Mouse (Mus musculus) heart, postnatal 0 days (tissue): Measurements from ENCODE around the gene Kat2a. TPM values are rescaled to one million over a fixed set of nuclear protein-coding genes. Genes with fewer than 3 reads are reported as not detected.

Experiments used
- ATAC-seq: fragments of 200-750 bp; cut with Nextera tagmentation; 2 replicates; pipeline ENCODE4 v1.8.0; 2017; ENCODE audit warnings: low read depth, moderate number of reproducible peaks, moderate library complexity; ENCODE audit not compliant: insufficient read depth
- DNase-seq: peaks from one replicate; pipeline ENCODE4 v3.0.0-alpha.2; 2016; ENCODE audit warnings: low spot score
- H3K27ac ChIP-seq: fragments of 300-500 bp; sonication (generic); 2 replicates; pipeline ENCODE4 v1.5.1; 2014; ENCODE audit warnings: low read depth, mild to moderate bottlenecking
- H3K27me3 ChIP-seq: fragments of 300-500 bp; sonication (generic); 2 replicates; pipeline ENCODE4 v1.6.1; 2014; ENCODE audit warnings: low read length, mixed read lengths; ENCODE audit not compliant: control insufficient read depth, insufficient read depth
- H3K36me3 ChIP-seq: fragments of 300-500 bp; sonication (generic); replicated peaks from 2 replicates; pipeline ENCODE4 v1.6.1; 2014; ENCODE audit warnings: low read length, mixed read lengths; ENCODE audit not compliant: control insufficient read depth, insufficient read depth
- H3K4me1 ChIP-seq: fragments of 300-500 bp; sonication (generic); 2 replicates; pipeline ENCODE4 v1.6.1; 2014; ENCODE audit warnings: antibody characterized with exemption; ENCODE audit not compliant: control insufficient read depth, insufficient read depth
- H3K4me2 ChIP-seq: fragments of 300-500 bp; sonication (generic); 2 replicates; pipeline ENCODE4 v1.6.1; 2014; ENCODE audit warnings: low read depth, mild to moderate bottlenecking, low read length, moderate library complexity
- H3K4me3 ChIP-seq: fragments of 300-500 bp; sonication (generic); 2 replicates; pipeline ENCODE4 v1.5.1; 2014; ENCODE audit warnings: low read depth, low read length
- H3K9ac ChIP-seq: fragments of 300-500 bp; sonication (generic); replicated peaks from 2 replicates; pipeline ENCODE4 v1.6.1; 2014; ENCODE audit warnings: low read depth, low read length, mixed read lengths
- H3K9me3 ChIP-seq: fragments of 300-500 bp; sonication (generic); replicated peaks from 2 replicates; pipeline ENCODE4 v1.6.1; 2016; ENCODE audit warnings: low read length; ENCODE audit not compliant: control insufficient read depth
- CTCF ChIP-seq: IDR thresholded peaks from 2 replicates; pipeline ENCODE4 v1.5.1; 2016; ENCODE audit warnings: antibody characterized with exemption, control low read depth, low read depth
- EP300 ChIP-seq: IDR thresholded peaks from 2 replicates; pipeline ENCODE4 v1.6.1; 2016; ENCODE audit warnings: antibody characterized with exemption, low read depth
- WGBS: fragments of 180-500 bp; shearing (Covaris S2); extraction: QIAGEN DNeasy Blood & Tissue Kit; methylation state at CpG from one replicate; pipeline ENCODE4 v1.1.7; 2014; 5-methylcytosine and 5-hydroxymethylcytosine counted together
- polyA plus RNA-seq: library from polyadenylated mRNA; unstranded; fragments of >200 nt; fragmentation: Nextera tagmentation; extraction: Ambion mirVana; gene quantifications from 2 replicates; pipeline ENCODE4 v1.2.1, GENCODE M21; 2015
- total RNA-seq: library from RNA; depleted of rRNA; stranded (reverse); fragments of >200 nt; gene quantifications from 2 replicates; pipeline ENCODE4 v1.2.3, GENCODE M21; 2014; ENCODE audit warnings: low replicate concordance

Gene Kat2a
- total and polyA plus RNA-seq, 2 experiments from 2014 or later = 15.2 to 15.8 TPM

DNA sequence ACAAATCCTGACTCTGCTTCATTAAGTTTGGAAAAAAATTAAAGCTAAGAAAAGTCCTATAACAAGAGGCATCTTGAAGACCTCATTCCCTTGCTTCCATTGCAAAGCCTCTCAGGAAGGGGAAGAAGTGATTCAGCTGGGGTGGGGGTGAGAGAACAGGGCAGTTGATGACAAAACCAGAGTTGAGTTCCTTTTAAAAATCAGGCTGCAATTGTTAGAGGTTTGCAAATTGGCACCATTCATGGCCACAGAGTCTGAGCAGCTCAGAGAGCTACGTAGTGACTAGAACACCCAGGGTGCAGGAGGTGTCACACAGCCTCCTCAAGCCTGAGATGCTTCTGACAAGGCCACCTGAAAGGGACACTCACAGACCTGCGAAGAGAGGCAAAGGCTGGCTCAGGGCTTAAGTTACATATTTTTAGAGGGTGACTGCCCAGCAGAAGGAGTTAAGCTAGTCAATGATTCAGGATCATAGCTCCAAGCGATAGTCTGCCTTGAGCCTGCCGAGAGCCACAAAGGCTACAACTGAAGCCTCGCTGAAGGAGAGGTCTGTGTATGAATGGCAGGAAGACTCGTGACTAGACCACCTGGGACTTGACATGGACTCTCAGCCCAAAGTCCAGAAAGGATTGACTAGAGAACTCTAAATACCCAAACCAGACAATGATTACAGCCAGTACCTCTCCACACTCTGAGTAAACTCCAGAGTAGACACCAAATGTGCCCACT lies 18.4 kb upstream of the Kat2a start:
- Histone ChIP-seq H3K36me3 (peaks cover 22% of the 10 kb centered on the region), H3K9me3 (no peaks in the 10 kb centered on the region), H3K4me2 (no peak overlapping the region), H3K27me3 (no peaks in the 10 kb centered on the region), H3K9ac (no peak overlapping the region), H3K4me3 (no peak overlapping the region), H3K27ac (no peak overlapping the region), H3K4me1 (peaks cover 10% of the 10 kb centered on the region; the same call in 1 of the 2 replicates)
- ATAC-seq (no peak), DNase-seq (no peak)
- 72% methylated on average over 6 of the region's 6 CpGs for WGBS
- TF ChIP-seq CTCF = no peak

DNA sequence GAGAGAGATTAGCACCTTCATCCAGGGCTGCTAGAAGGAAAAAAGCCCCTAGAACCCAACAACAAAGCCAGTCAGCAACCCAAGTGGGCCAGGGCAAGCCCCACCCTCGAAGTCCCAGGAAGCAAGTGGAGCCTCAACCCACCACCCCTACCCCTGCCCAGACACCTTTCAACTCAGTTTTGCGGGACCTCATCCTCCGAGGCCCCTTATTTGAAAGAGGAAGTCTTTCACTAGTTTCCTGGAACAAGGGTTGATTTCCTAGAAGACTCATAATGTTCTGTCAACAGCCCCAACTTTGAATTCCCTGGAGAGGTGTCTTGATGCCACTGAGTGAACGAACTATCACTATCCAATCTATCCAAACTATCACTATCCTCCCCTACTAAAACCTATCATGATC lies 17.7 kb upstream of the Kat2a start:
- no peaks in the 10 kb centered on the region for H3K27me3 ChIP-seq

DNA sequence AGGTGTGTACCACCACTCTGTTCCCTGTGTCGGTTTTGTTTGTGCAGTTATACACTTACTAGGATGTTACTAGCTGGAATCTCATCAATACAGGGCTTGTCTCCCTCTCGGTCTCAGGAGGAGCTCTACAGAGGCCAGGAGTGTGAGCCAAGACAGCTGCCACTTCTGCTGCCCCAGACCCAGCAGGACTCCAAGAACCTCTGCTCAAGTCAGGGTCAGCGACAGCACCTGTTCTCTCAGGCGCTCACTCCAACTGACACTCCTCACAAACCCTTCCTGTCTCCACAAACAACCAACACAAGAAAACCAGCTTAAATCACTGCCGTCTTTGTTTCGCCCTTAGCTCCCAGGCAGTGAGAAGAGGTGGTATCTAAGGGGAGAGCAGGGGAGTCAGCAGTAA lies 16.3 kb upstream of the Kat2a start:
- Histone ChIP-seq H3K4me1 (peaks cover 24% of the 10 kb centered on the region), H3K9ac (no peak overlapping the region), H3K4me3 (no peak overlapping the region), H3K27ac (no peak overlapping the region), H3K27me3 (no peaks in the 10 kb centered on the region), H3K4me2 (no peak overlapping the region), H3K9me3 (no peaks in the 10 kb centered on the region), H3K36me3 (peaks cover 19% of the 10 kb centered on the region)
- no peak for TF ChIP-seq CTCF
- TF ChIP-seq EP300 = no peak
- WGBS = 85% methylated on average over 6 of the region's 6 CpGs
- no peak for ATAC-seq
- DNase-seq = no peak

More for the DNA sequence above, 17.7 kb upstream of the Kat2a start:
- DNase-seq = no peak
- Histone ChIP-seq H3K4me2 (no peak overlapping the region), H3K9ac (no peak overlapping the region), H3K4me3 (no peak overlapping the region), H3K4me1 (peaks cover 13% of the 10 kb centered on the region; the same call in 1 of the 2 replicates), H3K9me3 (no peaks in the 10 kb centered on the region), H3K36me3 (peaks cover 22% of the 10 kb centered on the region), H3K27ac (no peak overlapping the region)
- no peak for ATAC-seq
- 66% methylated on average over 4 of the region's 4 CpGs for WGBS
- TF ChIP-seq CTCF (no peak), EP300 (no peak)

DNA sequence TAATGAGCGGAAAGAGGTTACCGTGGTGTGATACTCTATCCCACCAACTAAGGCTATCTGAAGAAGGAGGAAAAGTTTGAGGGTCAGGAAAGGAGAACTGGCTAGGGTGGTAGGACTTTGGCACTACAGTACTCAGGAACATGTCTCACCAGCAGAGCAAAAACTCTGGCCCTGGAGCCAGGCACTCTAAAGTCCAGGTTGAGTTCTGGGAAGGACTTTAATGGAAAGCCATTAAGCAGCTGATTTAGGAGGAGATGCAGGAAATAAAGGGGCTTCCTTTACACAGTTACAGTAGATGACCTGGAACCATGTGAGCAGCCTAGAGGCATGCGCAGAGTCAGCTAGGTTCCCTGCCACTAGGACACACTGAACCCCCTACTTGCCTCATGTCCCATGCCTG lies 14.9 kb upstream of the Kat2a start:
- Histone ChIP-seq H3K4me3 (no peak overlapping the region), H3K27ac (no peak overlapping the region), H3K4me2 (no peak overlapping the region), H3K27me3 (no peaks in the 10 kb centered on the region), H3K4me1 (peaks cover 33% of the 10 kb centered on the region), H3K9me3 (no peaks in the 10 kb centered on the region), H3K36me3 (peaks cover 7% of the 10 kb centered on the region; the same call in 1 of the 2 replicates), H3K9ac (no peak overlapping the region)
- TF ChIP-seq CTCF = no peak
- TF ChIP-seq EP300 = no peak
- DNase-seq (no peak), ATAC-seq (no peak)
- 82% methylated on average over 3 of the region's 3 CpGs for WGBS

DNA sequence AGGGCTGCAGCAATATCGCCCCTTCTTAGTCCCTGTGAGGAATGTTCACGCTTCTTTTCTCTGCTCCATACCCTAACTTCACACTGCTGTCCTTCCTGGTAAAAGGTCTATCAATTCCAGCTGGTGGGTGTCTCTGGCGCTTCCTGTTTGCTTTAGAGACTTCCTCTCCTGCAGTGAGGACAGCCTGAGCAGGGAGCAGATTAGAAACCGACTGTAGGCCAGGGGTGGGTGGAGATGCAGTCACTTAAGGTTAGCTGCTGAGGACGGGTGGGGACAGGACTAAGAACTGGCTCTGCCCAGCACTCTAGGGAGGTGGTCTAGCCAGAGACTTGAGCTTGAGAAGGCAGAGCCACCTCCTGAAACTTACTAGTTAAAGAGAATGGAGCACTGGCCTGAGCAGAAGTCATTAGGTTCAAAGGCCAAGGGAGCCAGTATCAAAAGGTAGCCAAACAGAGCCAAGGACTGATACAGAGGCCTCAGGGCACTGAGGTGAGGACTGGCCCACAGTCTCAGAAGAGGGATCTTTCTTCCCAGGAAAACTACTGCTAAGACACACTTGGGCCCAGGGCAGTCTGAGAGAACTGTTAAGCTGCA lies 12.8 kb upstream of the Kat2a start:
- no peaks in the 10 kb centered on the region for H3K27me3 ChIP-seq
- peak; percentile 54 for DNase-seq
- peaks cover 7% of the 10 kb centered on the region; the same call in 1 of the 2 replicates for H3K36me3 ChIP-seq
- peak; percentile 44; the same call in 1 of the 2 replicates for ATAC-seq
- TF ChIP-seq EP300 (no peak), CTCF (no peak)
- peak overlapping the region; percentile 73 for H3K27ac ChIP-seq
- no peak overlapping the region for H3K4me3 ChIP-seq
- H3K9ac ChIP-seq = no peak overlapping the region
- no peaks in the 10 kb centered on the region for H3K9me3 ChIP-seq
- no peak overlapping the region for H3K4me2 ChIP-seq
- peaks cover 55% of the 10 kb centered on the region for H3K4me1 ChIP-seq
- WGBS = 33% methylated on average over 5 of the region's 5 CpGs
